In genomic region chr11:88154500-88154899, GRCm38 (mm10) we compare ENCODE assay signal across 11 mouse cellular contexts. TPM values are rescaled to one million over a fixed set of nuclear protein-coding genes. Genes with fewer than 3 reads are reported as not detected.
A peak's percentile ranks its signal among the peaks of the same experiment; 100 is the strongest.
DNase-seq lines count a peak whose midpoint lies in the region; ATAC-seq and TF ChIP-seq lines count a peak whose summit lies in the region.
"Had no signal": no experiment of that assay in that cellular context is flagged by ENCODE, and none has a peak within 500 bp of the region (broad histone marks: within the 10 kb centered on the region; RNA-seq: fewer than 3 reads in every experiment).

No protein-coding gene starts in this region.

- intact Hi-C loops in heart, postnatal 36 days (cut with DNase I), result no loop called here

- H3K9ac ChIP-seq in heart, embryonic 15.5 days, result no peak overlapping the region
- no peak overlapping the region for H3K9ac ChIP-seq in lung, postnatal 0 days (replicated peaks; ENCODE audit: low read depth)
- H3K9ac ChIP-seq in limb, embryonic 12.5 days (replicated peaks), result no peak overlapping the region
- H3K9ac ChIP-seq in forebrain, embryonic 16.5 days (replicated peaks; ENCODE audit: low read depth, low read length), result no peak overlapping the region
- H3K9ac ChIP-seq: liver, embryonic 14.5 days had no signal

- WGBS in heart, embryonic 15.5 days, result 47% methylated on average over 8 of the region's 8 CpGs
- 46% methylated on average over 8 of the region's 8 CpGs for WGBS in lung, postnatal 0 days
- WGBS in limb, embryonic 12.5 days, result 81% methylated on average over 8 of the region's 8 CpGs
- WGBS in forebrain, embryonic 16.5 days, result 88% methylated on average over 8 of the region's 8 CpGs

- no peak for ATAC-seq in heart, embryonic 15.5 days (replicated peaks; ENCODE audit: insufficient number of reproducible peaks, insufficient read depth, low FRiP score, low read depth)
- no peak for ATAC-seq in lung, postnatal 0 days
- ATAC-seq in limb, embryonic 12.5 days (ENCODE audit: insufficient number of reproducible peaks, insufficient read depth, low FRiP score, low TSS enrichment, low read depth), result no peak
- ATAC-seq in forebrain, embryonic 16.5 days, result no peak
- ATAC-seq: CD4-positive, CD25-positive, alpha-beta regulatory T cell, adult 4 months had no signal

- DNase-seq in heart, postnatal 36 days, result no peak
- DNase-seq in lung, postnatal 0 days (ENCODE audit: low spot score), result no peak
- DNase-seq in lung, postnatal 36 days, result no peak
- DNase-seq in yolk sac, embryonic 10.5 days (ENCODE audit: low spot score), result peak; percentile 59
- no peak for DNase-seq in spleen, postnatal 36 days (ENCODE audit: low spot score in 2 of 2)
- DNase-seq: cerebellum, adult 9-10 months had no signal

- no peak for TF ChIP-seq EP300 in lung, postnatal 0 days (IDR thresholded peaks at IDR 0.05)

- no peaks in the 10 kb centered on the region for H3K9me3 ChIP-seq in heart, embryonic 15.5 days (replicated peaks)
- no peaks in the 10 kb centered on the region for H3K9me3 ChIP-seq in lung, postnatal 0 days (ENCODE audit: low read length)
- H3K9me3 ChIP-seq in limb, embryonic 12.5 days, result no peaks in the 10 kb centered on the region
- H3K9me3 ChIP-seq in forebrain, embryonic 16.5 days (ENCODE audit: control insufficient read depth, low read length), result no peaks in the 10 kb centered on the region

- H3K36me3 ChIP-seq in heart, embryonic 15.5 days, result no peaks in the 10 kb centered on the region
- no peaks in the 10 kb centered on the region for H3K36me3 ChIP-seq in lung, postnatal 0 days (ENCODE audit: insufficient read depth, low read length)
- no peaks in the 10 kb centered on the region for H3K36me3 ChIP-seq in limb, embryonic 12.5 days
- no peaks in the 10 kb centered on the region for H3K36me3 ChIP-seq in forebrain, embryonic 16.5 days (ENCODE audit: control insufficient read depth, insufficient read depth)

- peak overlapping the region; percentile 77 for H3K27ac ChIP-seq in heart, embryonic 15.5 days
- H3K27ac ChIP-seq in lung, postnatal 0 days (ENCODE audit: low read length), result peak overlapping the region; percentile 26; the same call in 1 of the 2 replicates
- H3K27ac ChIP-seq in limb, embryonic 12.5 days, result peak overlapping the region; percentile 60; the same call in 1 of the 2 replicates
- H3K27ac ChIP-seq in forebrain, embryonic 16.5 days (ENCODE audit: low read length), result no peak overlapping the region
- H3K27ac ChIP-seq: liver, embryonic 14.5 days had no signal

- H3K4me1 ChIP-seq in heart, embryonic 15.5 days (replicated peaks), result peaks cover 72% of the 10 kb centered on the region
- H3K4me1 ChIP-seq in lung, postnatal 0 days (ENCODE audit: insufficient read depth, low read depth, low read length), result peaks cover 16% of the 10 kb centered on the region
- peaks cover 73% of the 10 kb centered on the region for H3K4me1 ChIP-seq in limb, embryonic 12.5 days (replicated peaks)
- H3K4me1 ChIP-seq in forebrain, embryonic 16.5 days (replicated peaks; ENCODE audit: control insufficient read depth, insufficient read depth, low read length), result peaks cover 14% of the 10 kb centered on the region

- no peak overlapping the region for H3K4me3 ChIP-seq in heart, embryonic 15.5 days
- H3K4me3 ChIP-seq in lung, postnatal 0 days (ENCODE audit: low read depth, low read length), result no peak overlapping the region
- H3K4me3 ChIP-seq in limb, embryonic 12.5 days (replicated peaks), result no peak overlapping the region
- H3K4me3 ChIP-seq in forebrain, embryonic 16.5 days (replicated peaks; ENCODE audit: low read length), result no peak overlapping the region

- H3K4me2 ChIP-seq in heart, embryonic 15.5 days, result no peak overlapping the region
- H3K4me2 ChIP-seq in lung, postnatal 0 days (replicated peaks; ENCODE audit: low read depth, low read length), result no peak overlapping the region
- H3K4me2 ChIP-seq in limb, embryonic 12.5 days, result no peak overlapping the region
- no peak overlapping the region for H3K4me2 ChIP-seq in forebrain, embryonic 16.5 days (ENCODE audit: low read length)

- no peaks in the 10 kb centered on the region for H3K27me3 ChIP-seq in heart, embryonic 15.5 days
- no peaks in the 10 kb centered on the region for H3K27me3 ChIP-seq in lung, postnatal 0 days (replicated peaks; ENCODE audit: insufficient read depth, low read length)
- H3K27me3 ChIP-seq in limb, embryonic 12.5 days, result no peaks in the 10 kb centered on the region
- no peaks in the 10 kb centered on the region for H3K27me3 ChIP-seq in forebrain, embryonic 16.5 days (replicated peaks; ENCODE audit: control insufficient read depth, insufficient read depth, low read length)

- TF ChIP-seq CTCF in lung, postnatal 0 days (IDR thresholded peaks at IDR 0.05), result no peak

RNA-seq across cellular contexts. Expression of gene Mrps23, which starts 49.7 kb away (rescaled TPM):
- 80.7 and 93.9 TPM in 2 replicates for polyA plus RNA-seq in heart, embryonic 15.5 days (2015; fragmentation: Nextera tagmentation; extraction: Ambion mirVana)
- 100 to 1,000 TPM; 273 to 312 TPM for total RNA-seq in heart, postnatal 36 days (2021)
- polyA plus RNA-seq in lung, postnatal 0 days (2015; fragmentation: Nextera tagmentation; extraction: Ambion mirVana), result 46.5 TPM in 2 replicates
- polyA plus RNA-seq in limb, embryonic 12.5 days (2016; fragmentation: Nextera tagmentation; extraction: Ambion mirVana), result 53.2 and 59.5 TPM in 2 replicates
- 64.9 and 68.8 TPM in 2 replicates for polyA plus RNA-seq in forebrain, embryonic 16.5 days (2015; fragmentation: Nextera tagmentation; extraction: Ambion mirVana)

RNA-seq across cellular contexts. Expression of gene Cuedc1, which starts 56.6 kb away (rescaled TPM):
- polyA plus RNA-seq in heart, embryonic 15.5 days (2015; fragmentation: Nextera tagmentation; extraction: Ambion mirVana), result 18.4 and 20.3 TPM in 2 replicates
- 10 to 100 TPM; 47.9 to 54.2 TPM for total RNA-seq in heart, postnatal 36 days (2021)
- 14.6 TPM in 2 replicates for polyA plus RNA-seq in lung, postnatal 0 days (2015; fragmentation: Nextera tagmentation; extraction: Ambion mirVana)
- polyA plus RNA-seq in limb, embryonic 12.5 days (2016; fragmentation: Nextera tagmentation; extraction: Ambion mirVana), result 32.1 and 37.3 TPM in 2 replicates
- polyA plus RNA-seq in forebrain, embryonic 16.5 days (2015; fragmentation: Nextera tagmentation; extraction: Ambion mirVana), result 36.0 and 40.3 TPM in 2 replicates
